Mouse (Mus musculus) adrenal gland, postnatal 0 days (tissue): ENCODE data around the gene Ube2n. TPM values are rescaled to one million over a fixed set of nuclear protein-coding genes. Genes with fewer than 3 reads are reported as not detected.

ENCODE experiments used
- microRNA-seq: library from miRNA; unstranded; fragments of <30 nt; microRNA quantifications from one replicate; pipeline ENCODE4, GENCODE M21; 2016; ENCODE audit warnings: borderline replicate concordance; ENCODE audit not compliant: insufficient number of aligned reads
- polyA plus RNA-seq: library from polyadenylated mRNA; unstranded; fragments of >200 nt; fragmentation: Nextera tagmentation; extraction: Ambion mirVana; gene quantifications from 2 replicates; pipeline ENCODE4 v1.2.1, GENCODE M21; 2015

Gene Ube2n
- polyA plus RNA-seq = 157 and 195 TPM in 2 replicates

GRCm38 (mm10) chr10:95514656-95515292, at the start of gene Ube2n:
Ube2n (plus strand) TSS chr10:95515145.

DNA sequence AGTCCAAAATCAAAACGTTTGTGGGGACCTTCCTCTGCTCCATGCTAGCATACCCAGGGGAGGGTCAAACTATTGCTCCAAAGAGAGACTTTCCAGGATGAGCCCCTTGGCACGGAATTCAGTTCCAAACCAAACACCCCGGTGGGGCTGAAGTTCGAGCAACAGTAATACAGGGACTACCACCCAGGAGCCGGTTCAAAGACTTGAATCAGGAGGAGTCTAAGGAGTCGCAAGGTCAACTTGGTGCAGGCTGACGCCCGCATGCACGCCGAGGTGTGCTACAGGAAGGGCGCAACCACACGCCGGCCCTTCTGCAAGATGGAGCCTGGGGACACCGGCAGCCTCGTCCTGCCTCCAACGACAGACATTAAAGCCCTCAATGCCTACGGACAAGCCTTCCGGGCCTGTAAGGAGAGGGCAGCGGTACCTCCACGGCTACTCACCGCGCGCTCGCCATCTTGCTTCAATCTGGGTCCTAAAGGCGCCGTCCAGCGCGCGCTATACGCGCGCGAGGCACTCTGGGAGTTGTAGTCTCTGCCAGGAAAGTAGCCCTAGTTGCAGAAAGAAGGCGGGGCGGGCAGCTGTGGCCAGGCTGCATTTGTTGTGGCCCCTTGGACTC, 13.4 kb upstream of the Ube2n start, which contains the start of gene Mrpl42:
TSS of gene Mrpl42 (minus strand) at position 478 of the 619 bp plus-strand sequence.

GRCm38 (mm10) chr10:95563851-95564845, 49.2 kb downstream of the Ube2n start, which contains the start of gene Nudt4:
Nudt4 (minus strand) TSS chr10:95564146.

Small RNAs within 50 kb of the gene (microRNA-seq; reads per million reads assigned to microRNA genes)
- 2.1 reads per million for gene Mir3058

Other genes starting within 250 kb of the Ube2n start
- gene Cradd, start 191.0 kb upstream of the Ube2n start, polyA plus RNA-seq = 17.6 and 19.2 TPM in 2 replicates
- 90.1 and 98.9 TPM in 2 replicates for gene Socs2, start 98.0 kb upstream of the Ube2n start, polyA plus RNA-seq
- gene Mrpl42, start 13.2 kb upstream of the Ube2n start, polyA plus RNA-seq = 327 and 430 TPM in 2 replicates
- gene Nudt4, start 49.0 kb downstream of the Ube2n start, polyA plus RNA-seq = 45.8 and 63.1 TPM in 2 replicates
- not detected in 2 replicates for gene Anapc15-ps, start 158.3 kb downstream of the Ube2n start, polyA plus RNA-seq